Mouse (Mus musculus): ENCODE measurements around the gene Rad9a.

DNA sequence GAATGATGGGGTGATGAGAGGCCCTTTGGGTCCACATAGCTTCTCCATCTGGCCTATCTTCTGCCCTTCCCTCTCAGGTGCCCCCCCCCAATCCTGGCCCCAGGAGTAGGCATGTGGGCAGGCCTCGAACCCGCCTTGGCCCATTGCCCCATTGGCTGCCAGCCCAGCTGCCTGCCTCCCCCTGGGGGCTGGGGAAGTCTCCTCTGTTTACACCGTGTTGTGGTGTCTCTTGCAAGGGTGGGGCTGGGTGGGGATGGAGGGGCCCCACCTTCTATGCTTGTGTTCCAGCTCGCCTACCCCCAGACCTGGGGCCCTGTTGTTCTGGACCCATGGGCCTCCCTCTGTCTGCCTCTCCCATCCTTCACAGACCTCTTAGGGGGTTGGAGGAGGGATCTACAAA lies 19.0 kb upstream of the Rad9a start:
- TF ChIP-seq CTCF (IDR thresholded peaks at IDR 0.05; ENCODE audit: low read depth), result no peak
- TF ChIP-seq EP300 (IDR thresholded peaks at IDR 0.05; ENCODE audit: low read depth), result no peak
